Mouse (Mus musculus): Measurements from ENCODE around the gene Polr2j. TPM values are rescaled to one million over a fixed set of nuclear protein-coding genes. Genes with fewer than 3 reads are reported as not detected.

Gene Polr2j
- polyA plus RNA-seq (2015; fragmentation: Illumina TruSeq; extraction: RNeasy Lipid Tissue Mini Kit (QIAGEN cat#74804); ENCODE audit: insufficient read depth, low read depth, low replicate concordance) = 22.9 TPM

GRCm38 (mm10) chr5:136115891-136116783, at the start of gene Polr2j:
Gene Polr2j, plus strand, starts transcription at chr5:136116631.

DNA sequence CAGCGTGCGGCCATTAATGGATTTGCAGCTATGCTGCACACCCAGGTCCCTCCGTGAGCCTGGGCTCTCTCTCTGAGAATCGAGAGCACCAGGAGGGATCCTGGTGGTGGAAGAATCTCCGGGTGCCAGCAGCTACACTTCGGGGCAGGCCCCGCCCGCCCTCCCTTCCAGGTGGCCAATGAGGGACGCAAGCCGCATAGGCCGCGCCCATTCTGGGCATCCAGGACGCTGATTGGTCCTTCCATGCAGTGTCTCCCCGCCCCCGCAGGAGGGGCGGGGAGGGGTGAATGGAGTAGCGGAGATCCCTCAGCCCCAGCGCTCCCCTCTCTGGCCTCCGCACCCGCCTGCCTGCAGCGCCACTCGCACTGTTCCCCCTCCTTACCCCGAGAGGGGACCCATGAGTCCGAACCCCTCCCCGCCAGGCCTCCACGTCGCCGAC, 32.7 kb upstream of the Polr2j start, which contains the start of gene Rasa4:
Gene Rasa4 (plus strand): TSS at position 248 of the 439 bp plus-strand sequence.

DNA sequence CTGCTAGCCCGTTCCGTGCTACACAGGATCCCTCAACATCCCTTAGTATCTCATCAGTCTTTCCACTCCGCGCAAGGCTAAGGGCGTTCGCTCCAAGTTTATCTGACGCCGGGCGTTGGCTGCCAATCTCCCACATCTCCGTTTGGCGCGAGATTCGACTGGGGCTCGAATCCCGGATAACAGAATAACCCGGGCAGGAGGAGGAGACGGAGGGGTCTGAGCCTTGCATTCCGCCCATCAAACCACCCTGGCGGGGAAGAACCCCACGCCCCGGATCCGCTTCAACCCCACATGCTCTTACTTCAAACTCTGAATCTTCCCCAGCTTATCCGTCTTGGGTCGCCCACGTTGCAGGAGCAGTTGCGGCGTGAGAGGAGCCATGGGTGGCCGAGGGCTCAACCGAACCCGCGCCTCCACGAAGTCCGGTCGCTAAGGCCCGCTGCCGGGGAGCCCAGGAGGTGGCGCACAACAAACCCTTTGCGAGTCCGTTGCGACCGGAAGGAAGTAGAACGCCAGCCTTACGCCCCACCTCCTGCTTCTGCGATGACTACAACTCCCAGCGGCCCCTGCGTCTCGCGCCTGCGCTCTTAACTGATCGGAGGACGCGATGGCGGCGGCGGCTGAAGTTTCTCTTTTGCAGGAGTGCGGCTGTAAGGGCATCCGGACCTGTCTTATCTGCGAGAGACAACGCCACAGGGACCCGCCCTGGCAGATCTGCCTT, 19.3 kb downstream of the Polr2j start, which contains the start of the genes Lrwd1 and Alkbh4:
Gene Lrwd1 (minus strand): TSS at position 504 of the 721 bp plus-strand sequence.
Gene Alkbh4 (plus strand): TSS at position 576 of the 721 bp plus-strand sequence.

GRCm38 (mm10) chr5:136170512-136171362, 54.3 kb downstream of the Polr2j start, which contains the start of gene Orai2:
Gene Orai2, minus strand, starts transcription at chr5:136170713.

Other genes starting within 250 kb of the Polr2j start
- gene Hspb1, start 228.7 kb upstream of the Polr2j start, polyA plus RNA-seq (2015; fragmentation: Illumina TruSeq; extraction: RNeasy Lipid Tissue Mini Kit (QIAGEN cat#74804); ENCODE audit: insufficient read depth, low read depth, low replicate concordance) = 56.9 TPM
- gene Ywhag, start 182.0 kb upstream of the Polr2j start, polyA plus RNA-seq (2015; fragmentation: Illumina TruSeq; extraction: RNeasy Lipid Tissue Mini Kit (QIAGEN cat#74804); ENCODE audit: insufficient read depth, low read depth, low replicate concordance) = 17.9 TPM
- 2.0 TPM for gene Ssc4d, start 142.1 kb upstream of the Polr2j start, polyA plus RNA-seq (2015; fragmentation: Illumina TruSeq; extraction: RNeasy Lipid Tissue Mini Kit (QIAGEN cat#74804); ENCODE audit: insufficient read depth, low read depth, low replicate concordance)
- gene Zp3, start 136.5 kb upstream of the Polr2j start, polyA plus RNA-seq (2015; fragmentation: Illumina TruSeq; extraction: RNeasy Lipid Tissue Mini Kit (QIAGEN cat#74804); ENCODE audit: insufficient read depth, low read depth, low replicate concordance) = not detected
- gene Dtx2, start 121.8 kb upstream of the Polr2j start, polyA plus RNA-seq (2015; fragmentation: Illumina TruSeq; extraction: RNeasy Lipid Tissue Mini Kit (QIAGEN cat#74804); ENCODE audit: insufficient read depth, low read depth, low replicate concordance) = 4.0 TPM
- gene Upk3b, start 78.1 kb upstream of the Polr2j start, polyA plus RNA-seq (2015; fragmentation: Illumina TruSeq; extraction: RNeasy Lipid Tissue Mini Kit (QIAGEN cat#74804); ENCODE audit: insufficient read depth, low read depth, low replicate concordance) = 40.8 TPM
- gene Upk3bl, start 62.1 kb upstream of the Polr2j start, polyA plus RNA-seq (2015; fragmentation: Illumina TruSeq; extraction: RNeasy Lipid Tissue Mini Kit (QIAGEN cat#74804); ENCODE audit: insufficient read depth, low read depth, low replicate concordance) = not detected
- 12.8 TPM for gene Rasa4, start 32.7 kb upstream of the Polr2j start, polyA plus RNA-seq (2015; fragmentation: Illumina TruSeq; extraction: RNeasy Lipid Tissue Mini Kit (QIAGEN cat#74804); ENCODE audit: insufficient read depth, low read depth, low replicate concordance)
- gene Lrwd1, start 19.4 kb downstream of the Polr2j start, polyA plus RNA-seq (2015; fragmentation: Illumina TruSeq; extraction: RNeasy Lipid Tissue Mini Kit (QIAGEN cat#74804); ENCODE audit: insufficient read depth, low read depth, low replicate concordance) = 3.7 TPM
- 3.7 TPM for gene Alkbh4, start 19.5 kb downstream of the Polr2j start, polyA plus RNA-seq (2015; fragmentation: Illumina TruSeq; extraction: RNeasy Lipid Tissue Mini Kit (QIAGEN cat#74804); ENCODE audit: insufficient read depth, low read depth, low replicate concordance)
- 8.7 TPM for gene Orai2, start 54.1 kb downstream of the Polr2j start, polyA plus RNA-seq (2015; fragmentation: Illumina TruSeq; extraction: RNeasy Lipid Tissue Mini Kit (QIAGEN cat#74804); ENCODE audit: insufficient read depth, low read depth, low replicate concordance)
- gene Prkrip1, start 82.3 kb downstream of the Polr2j start, polyA plus RNA-seq (2015; fragmentation: Illumina TruSeq; extraction: RNeasy Lipid Tissue Mini Kit (QIAGEN cat#74804); ENCODE audit: insufficient read depth, low read depth, low replicate concordance) = 5.8 TPM
- 0.55 TPM for gene Sh2b2, start 129.9 kb downstream of the Polr2j start, polyA plus RNA-seq (2015; fragmentation: Illumina TruSeq; extraction: RNeasy Lipid Tissue Mini Kit (QIAGEN cat#74804); ENCODE audit: insufficient read depth, low read depth, low replicate concordance)

Measured in pancreas, adult 10 weeks (tissue).